Mouse (Mus musculus) limb, embryonic 14.5 days (tissue): ENCODE measurements around the gene Slc45a3. TPM values are rescaled to one million over a fixed set of nuclear protein-coding genes. Genes with fewer than 3 reads are reported as not detected.

Experiments used
- ATAC-seq: fragments of 200-750 bp; cut with Nextera tagmentation; 2 replicates; pipeline ENCODE4 v1.8.0; 2017; ENCODE audit warnings: low read depth, moderate number of reproducible peaks, moderate TSS enrichment; ENCODE audit not compliant: low FRiP score
- DNase-seq: peaks from one replicate; pipeline ENCODE4 v3.0.0-alpha.2; 2015; ENCODE audit warnings: low spot score
- H3K27ac ChIP-seq: fragments of 300-500 bp; sonication (generic); replicated peaks from 2 replicates; pipeline ENCODE4 v1.5.1; 2014; ENCODE audit warnings: low read depth, mild to moderate bottlenecking, low read length, moderate library complexity, mixed read lengths
- H3K27me3 ChIP-seq: fragments of 300-500 bp; sonication (generic); 2 replicates; pipeline ENCODE4 v1.6.1; 2014; ENCODE audit warnings: low read length, mixed read lengths; ENCODE audit not compliant: control insufficient read depth, insufficient read depth
- H3K36me3 ChIP-seq: fragments of 300-500 bp; sonication (generic); 2 replicates; pipeline ENCODE4 v1.6.1; 2014; ENCODE audit warnings: mild to moderate bottlenecking, low read length, moderate library complexity, mixed read lengths; ENCODE audit not compliant: control insufficient read depth, insufficient read depth
- H3K4me1 ChIP-seq: fragments of 300-500 bp; sonication (generic); 2 replicates; pipeline ENCODE4 v1.6.1; 2014; ENCODE audit warnings: antibody characterized with exemption, low read length, mixed read lengths; ENCODE audit not compliant: control insufficient read depth, insufficient read depth
- H3K4me2 ChIP-seq: fragments of 300-500 bp; sonication (generic); replicated peaks from 2 replicates; pipeline ENCODE4 v1.6.1; 2014; ENCODE audit warnings: low read depth, mild to moderate bottlenecking, low read length, moderate library complexity; ENCODE audit not compliant: severe bottlenecking
- H3K4me3 ChIP-seq: fragments of 300-500 bp; sonication (generic); replicated peaks from 2 replicates; pipeline ENCODE4 v1.5.1; 2014; ENCODE audit warnings: low read length
- H3K9ac ChIP-seq: fragments of 300-500 bp; sonication (generic); 2 replicates; pipeline ENCODE4 v1.6.1; 2014; ENCODE audit warnings: mild to moderate bottlenecking, low read depth, low read length, moderate library complexity; ENCODE audit not compliant: severe bottlenecking
- H3K9me3 ChIP-seq: fragments of 300-500 bp; sonication (generic); 2 replicates; pipeline ENCODE4 v1.6.1; 2016; ENCODE audit warnings: low read length; ENCODE audit not compliant: control insufficient read depth
- POLR2A ChIP-seq: fragments of 200-500 bp; IDR thresholded peaks from 2 replicates; pipeline ENCODE4 v1.8.0; 2012; ENCODE audit warnings: inconsistent platforms, mild to moderate bottlenecking, moderate library complexity, borderline replicate concordance; ENCODE audit not compliant: insufficient read depth, insufficient read length; ENCODE audit errors: extremely low read depth
- WGBS: fragments of 180-500 bp; shearing (Covaris S2); extraction: QIAGEN DNeasy Blood & Tissue Kit; methylation state at CpG from one replicate; pipeline ENCODE4 v1.1.7; 2014; 5-methylcytosine and 5-hydroxymethylcytosine counted together
- polyA plus RNA-seq, 2 experiments: library from polyadenylated mRNA; depleted of rRNA in 1 of 2; stranded (reverse) in 1 of 2; unstranded in 1 of 2; fragments of >200 nt; fragmentation: Nextera tagmentation in 1 of 2; extraction: Ambion mirVana in 1 of 2; gene quantifications; 2 replicates each; pipeline versions ENCODE4 v1.2.1 to v1.2.3; 2012 to 2014

Gene Slc45a3
- polyA plus RNA-seq, 2 experiments, result 9.9 to 11.1 TPM

- no peak for TF ChIP-seq POLR2A
- H3K9ac ChIP-seq, result no peak overlapping the region
- H3K4me3 ChIP-seq, result no peak overlapping the region
- H3K36me3 ChIP-seq, result no peaks in the 10 kb centered on the region
- H3K4me1 ChIP-seq, result peaks cover 11% of the 10 kb centered on the region
- H3K27me3 ChIP-seq, result no peaks in the 10 kb centered on the region
- no peak overlapping the region for H3K4me2 ChIP-seq
- 86% methylated on average over 1 of the region's 1 CpGs for WGBS
- no peak overlapping the region for H3K27ac ChIP-seq
- no peaks in the 10 kb centered on the region for H3K9me3 ChIP-seq
- ATAC-seq, result no peak
- no peak for DNase-seq
Measured at GRCm38 (mm10) chr1:132005466-132005865, 42.7 kb downstream of the Slc45a3 start.

- no peak for DNase-seq
- H3K4me1 ChIP-seq, result peaks cover 11% of the 10 kb centered on the region
- TF ChIP-seq POLR2A, result no peak
- H3K4me3 ChIP-seq, result no peak overlapping the region
- H3K27me3 ChIP-seq, result no peaks in the 10 kb centered on the region
- no peak for ATAC-seq
- WGBS, result 86% methylated on average over 3 of the region's 3 CpGs
- no peaks in the 10 kb centered on the region for H3K9me3 ChIP-seq
- no peak overlapping the region for H3K27ac ChIP-seq
- no peaks in the 10 kb centered on the region for H3K36me3 ChIP-seq
- H3K4me2 ChIP-seq, result no peak overlapping the region
- no peak overlapping the region for H3K9ac ChIP-seq
Measured at GRCm38 (mm10) chr1:132006046-132006445, 43.3 kb downstream of the Slc45a3 start.

- H3K9ac ChIP-seq, result no peak overlapping the region; the same call in 1 of the 2 replicates
- H3K27ac ChIP-seq, result peak overlapping the region; percentile 100
- no peak for TF ChIP-seq POLR2A
- H3K36me3 ChIP-seq, result no peaks in the 10 kb centered on the region
- H3K27me3 ChIP-seq, result no peaks in the 10 kb centered on the region
- peaks cover 11% of the 10 kb centered on the region for H3K4me1 ChIP-seq
- peak overlapping the region; percentile 49 for H3K4me2 ChIP-seq
- ATAC-seq (no peak), DNase-seq (no peak)
- WGBS, result 31% methylated on average over 5 of the region's 5 CpGs
- H3K9me3 ChIP-seq, result no peaks in the 10 kb centered on the region
- peak overlapping the region; percentile 90 for H3K4me3 ChIP-seq
Measured at GRCm38 (mm10) chr1:132006721-132007120, 44.0 kb downstream of the Slc45a3 start.

GRCm38 (mm10) chr1:132007282-132007815, 44.6 kb downstream of the Slc45a3 start, which contains the start of gene Elk4:
Gene Elk4 (plus strand): TSS chr1:132007607.
- under 1% methylated on average over 43 of the region's 61 CpGs for WGBS
- Histone ChIP-seq H3K9ac (peak within 1 kb of the TSS; percentile 98), H3K4me2 (peak within 1 kb of the TSS; percentile 49), H3K27ac (peak within 1 kb of the TSS; percentile 100), H3K9me3 (no peaks in the 10 kb centered on the region), H3K4me3 (peak within 1 kb of the TSS; percentile 90), H3K36me3 (no peaks in the 10 kb centered on the region), H3K27me3 (no peaks in the 10 kb centered on the region), H3K4me1 (peaks cover 11% of the 10 kb centered on the region)
- ATAC-seq (peak; percentile 90), DNase-seq (peak; percentile 88)
- 0 out of 2 replicates have a peak, but pooled peaks have one; percentile 58 for TF ChIP-seq POLR2A

GRCm38 (mm10) chr1:132007828-132008827, 45.4 kb downstream of the Slc45a3 start:
- peak overlapping the region; percentile 100 for H3K27ac ChIP-seq
- DNase-seq (peak; percentile 86), ATAC-seq (peak; percentile 88)
- H3K9ac ChIP-seq, result peak overlapping the region; percentile 98
- H3K4me1 ChIP-seq, result peaks cover 11% of the 10 kb centered on the region
- H3K36me3 ChIP-seq, result no peaks in the 10 kb centered on the region
- peak overlapping the region; percentile 90 for H3K4me3 ChIP-seq
- H3K4me2 ChIP-seq, result peak overlapping the region; percentile 49
- H3K9me3 ChIP-seq, result no peaks in the 10 kb centered on the region
- WGBS, result 1% methylated on average over 33 of the region's 72 CpGs
- TF ChIP-seq POLR2A, result 0 out of 2 replicates have a peak, but pooled peaks have one; percentile 60
- no peaks in the 10 kb centered on the region for H3K27me3 ChIP-seq
